Comparison of ENCODE assay signal across 25 mouse cellular contexts in the genomic region with DNA sequence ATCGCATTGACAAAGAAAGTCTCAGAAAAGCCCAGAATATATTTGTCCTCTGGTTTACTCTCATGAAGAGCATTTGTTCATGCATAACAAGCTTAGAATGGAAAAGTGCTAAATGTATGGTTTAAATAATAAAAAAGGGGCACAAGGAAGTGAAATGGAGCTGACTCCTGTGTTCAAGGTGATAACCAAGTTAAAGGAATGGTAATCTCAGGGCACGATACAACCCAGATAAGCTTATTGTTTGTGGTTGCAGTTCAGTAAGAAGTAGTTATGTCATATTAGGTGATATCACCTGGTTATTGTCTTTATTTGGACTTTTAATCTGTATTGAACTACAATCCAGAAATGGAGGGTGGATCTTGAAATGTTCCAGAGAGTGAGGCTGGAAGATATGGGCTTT.
"Had no signal": no experiment of that assay in that cellular context is flagged by ENCODE, and none has a peak within 500 bp of the region (broad histone marks: within the 10 kb centered on the region; RNA-seq: fewer than 3 reads in every experiment).

No protein-coding gene starts in this region.

- H3K27me3 ChIP-seq: embryonic facial prominence, embryonic 12.5 days; embryonic facial prominence, embryonic 13.5 days; embryonic facial prominence, embryonic 15.5 days; forebrain, embryonic 12.5 days; forebrain, embryonic 13.5 days; forebrain, embryonic 15.5 days had no signal

- H3K9me3 ChIP-seq: embryonic facial prominence, embryonic 10.5 days; embryonic facial prominence, embryonic 12.5 days; embryonic facial prominence, embryonic 13.5 days; embryonic facial prominence, embryonic 15.5 days; forebrain, embryonic 10.5 days; forebrain, embryonic 12.5 days; forebrain, embryonic 13.5 days; forebrain, embryonic 15.5 days had no signal

- H3K4me3 ChIP-seq: embryonic facial prominence, embryonic 10.5 days; embryonic facial prominence, embryonic 12.5 days; embryonic facial prominence, embryonic 13.5 days; embryonic facial prominence, embryonic 15.5 days; erythroblast, embryonic 14.5 days; forebrain, embryonic 10.5 days; forebrain, embryonic 12.5 days; forebrain, embryonic 13.5 days; forebrain, embryonic 15.5 days; gastrocnemius, adult 2 months; heart, adult 2 months had no signal

- H3K9ac ChIP-seq: embryonic facial prominence, embryonic 12.5 days; embryonic facial prominence, embryonic 13.5 days; embryonic facial prominence, embryonic 15.5 days; forebrain, embryonic 12.5 days; forebrain, embryonic 13.5 days; forebrain, embryonic 15.5 days; forebrain, postnatal 0 days had no signal

- DNase-seq: cerebellum, adult 9-10 months; cerebellum, adult 9-11 months; cerebellum, postnatal 10 days; cerebellum, postnatal 14 days; cerebellum, postnatal 25 days; cerebellum, postnatal 36 days; embryo, embryonic 11 days; forebrain, postnatal 0 days; gastrocnemius, adult 2 months; gastrocnemius, postnatal 10 days; gastrocnemius, postnatal 14 days; gastrocnemius, postnatal 25 days; gastrocnemius, postnatal 36 days; heart, adult 11 months; heart, adult 18-20 months; heart, adult 2 months had no signal

- H3K27ac ChIP-seq: embryonic facial prominence, embryonic 10.5 days; embryonic facial prominence, embryonic 12.5 days; embryonic facial prominence, embryonic 13.5 days; embryonic facial prominence, embryonic 15.5 days; forebrain, embryonic 10.5 days; forebrain, embryonic 12.5 days; forebrain, embryonic 13.5 days; forebrain, embryonic 15.5 days; gastrocnemius, adult 2 months; heart, adult 2 months had no signal

- H3K4me1 ChIP-seq: embryonic facial prominence, embryonic 10.5 days; embryonic facial prominence, embryonic 12.5 days; embryonic facial prominence, embryonic 13.5 days; embryonic facial prominence, embryonic 15.5 days; forebrain, embryonic 10.5 days; forebrain, embryonic 12.5 days; forebrain, embryonic 13.5 days; forebrain, embryonic 15.5 days had no signal

- H3K36me3 ChIP-seq: embryonic facial prominence, embryonic 10.5 days; embryonic facial prominence, embryonic 12.5 days; embryonic facial prominence, embryonic 13.5 days; embryonic facial prominence, embryonic 15.5 days; forebrain, embryonic 10.5 days; forebrain, embryonic 12.5 days; forebrain, embryonic 15.5 days had no signal
